Mouse (Mus musculus): ENCODE measurements around the gene Prkag1.

Gene Prkag1

DNA sequence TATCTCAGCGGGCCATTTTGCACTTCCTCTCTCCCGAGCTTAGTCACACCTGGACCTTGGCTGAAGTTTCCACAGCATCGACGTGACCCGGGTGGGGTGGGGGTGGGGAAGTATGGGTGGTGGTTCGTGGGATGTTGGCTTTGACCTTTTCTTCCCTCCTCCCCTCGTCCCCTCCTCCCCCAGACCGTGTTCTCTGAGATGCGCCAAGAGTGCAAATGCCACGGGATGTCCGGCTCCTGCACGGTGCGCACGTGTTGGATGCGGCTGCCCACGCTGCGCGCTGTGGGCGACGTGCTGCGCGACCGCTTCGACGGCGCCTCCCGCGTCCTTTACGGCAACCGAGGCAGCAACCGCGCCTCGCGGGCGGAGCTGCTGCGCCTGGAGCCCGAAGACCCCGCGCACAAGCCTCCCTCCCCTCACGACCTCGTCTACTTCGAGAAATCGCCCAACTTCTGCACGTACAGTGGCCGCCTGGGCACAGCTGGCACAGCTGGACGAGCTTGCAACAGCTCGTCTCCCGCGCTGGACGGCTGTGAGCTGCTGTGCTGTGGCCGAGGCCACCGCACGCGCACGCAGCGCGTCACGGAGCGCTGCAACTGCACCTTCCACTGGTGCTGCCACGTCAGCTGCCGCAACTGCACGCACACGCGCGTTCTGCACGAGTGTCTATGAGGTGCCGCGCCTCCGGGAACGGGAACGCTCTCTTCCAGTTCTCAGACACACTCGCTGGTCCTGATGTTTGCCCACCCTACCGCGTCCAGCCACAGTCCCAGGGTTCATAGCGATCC is 38.9 kb downstream of the Prkag1 start:
- no peak for DNase-seq (ENCODE audit: low spot score)

DNA sequence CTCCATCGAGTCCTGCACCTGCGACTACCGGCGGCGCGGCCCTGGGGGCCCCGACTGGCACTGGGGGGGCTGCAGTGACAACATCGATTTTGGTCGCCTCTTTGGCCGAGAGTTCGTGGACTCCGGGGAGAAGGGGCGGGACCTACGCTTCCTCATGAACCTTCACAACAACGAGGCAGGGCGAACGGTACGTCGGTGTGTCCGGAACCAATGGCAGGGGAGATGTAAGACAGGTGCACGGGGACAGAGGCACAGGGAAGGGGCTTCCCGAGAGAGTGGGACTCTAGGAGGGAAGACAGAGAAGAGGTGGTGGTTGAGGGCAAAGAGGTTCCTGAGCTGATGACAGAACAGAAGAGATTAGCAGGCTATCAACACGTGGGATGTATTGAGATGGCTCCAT is 39.5 kb downstream of the Prkag1 start:
- DNase-seq (ENCODE audit: low spot score) = no peak

DNA sequence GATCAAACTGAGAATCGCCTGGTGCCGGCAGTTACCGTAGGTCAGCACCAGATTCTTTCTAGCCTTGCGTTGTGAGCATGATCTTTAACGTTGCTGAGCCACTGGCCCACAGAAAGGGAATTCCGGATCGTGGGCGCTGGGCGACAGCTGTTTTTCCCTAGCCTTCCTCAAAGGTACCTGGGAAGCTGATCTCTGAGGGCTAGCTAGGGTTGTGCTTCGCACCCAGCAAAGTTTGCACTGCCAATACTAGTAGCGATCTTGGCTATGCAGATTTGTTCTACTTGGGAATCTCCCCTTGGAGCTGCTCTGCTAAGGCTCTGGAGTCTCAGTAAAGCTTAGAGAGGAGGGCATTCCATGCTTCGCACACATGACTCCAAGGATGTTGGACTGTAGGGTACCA is 40.1 kb downstream of the Prkag1 start:
- DNase-seq (ENCODE audit: low spot score) = no peak

DNA sequence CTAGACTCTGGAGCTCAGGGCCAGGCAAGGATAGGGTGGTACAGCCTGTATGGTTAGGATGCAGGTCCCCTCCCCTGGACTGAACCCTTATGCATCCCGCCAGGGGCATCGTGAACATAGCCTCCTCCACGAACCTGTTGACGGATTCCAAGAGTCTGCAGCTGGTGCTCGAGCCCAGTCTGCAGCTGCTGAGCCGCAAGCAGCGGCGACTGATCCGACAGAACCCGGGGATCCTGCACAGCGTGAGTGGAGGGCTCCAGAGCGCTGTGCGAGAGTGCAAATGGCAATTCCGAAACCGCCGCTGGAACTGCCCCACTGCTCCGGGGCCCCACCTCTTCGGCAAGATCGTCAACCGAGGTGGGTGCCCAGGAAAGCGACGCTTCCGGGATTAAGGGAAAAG is 40.6 kb downstream of the Prkag1 start:
- DNase-seq (ENCODE audit: low spot score) = no peak

DNA sequence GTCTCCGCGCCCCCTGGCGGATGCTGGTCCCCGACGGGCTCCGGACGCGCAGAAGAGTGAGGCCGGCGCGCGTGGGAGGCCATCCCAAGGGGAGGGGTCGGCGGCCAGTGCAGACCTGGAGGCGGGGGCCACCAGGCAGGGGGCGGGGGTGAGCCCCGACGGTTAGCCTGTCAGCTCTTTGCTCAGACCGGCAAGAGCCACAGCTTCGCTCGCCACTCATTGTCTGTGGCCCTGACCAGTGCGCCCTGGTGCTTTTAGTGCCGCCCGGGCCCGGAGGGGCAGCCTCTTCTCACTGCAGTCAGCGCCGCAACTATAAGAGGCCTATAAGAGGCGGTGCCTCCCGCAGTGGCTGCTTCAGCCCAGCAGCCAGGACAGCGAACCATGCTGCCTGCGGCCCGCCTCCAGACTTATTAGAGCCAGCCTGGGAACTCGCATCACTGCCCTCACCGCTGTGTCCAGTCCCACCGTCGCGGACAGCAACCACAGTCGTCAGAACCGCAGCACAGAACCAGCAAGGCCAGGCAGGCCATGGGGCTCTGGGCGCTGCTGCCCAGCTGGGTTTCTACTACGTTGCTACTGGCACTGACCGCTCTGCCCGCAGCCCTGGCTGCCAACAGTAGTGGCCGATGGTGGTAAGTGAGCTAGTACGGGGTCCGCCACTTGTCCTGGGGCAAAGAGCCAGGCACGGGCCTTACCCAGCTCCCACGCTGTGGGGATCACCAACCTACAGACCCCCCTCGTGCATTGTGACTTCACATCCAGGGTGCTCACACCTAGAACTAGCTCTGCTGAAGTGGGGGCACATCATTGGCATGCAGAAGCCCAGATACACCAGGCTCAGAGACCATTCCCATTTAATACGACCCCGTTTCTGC is 41.4 kb downstream of the Prkag1 start, which contains the start of gene Wnt1:
TSS of gene Wnt1 (plus strand) at position 197 of the 875 bp plus-strand sequence.
- DNase-seq (ENCODE audit: low spot score) = no peak

DNA sequence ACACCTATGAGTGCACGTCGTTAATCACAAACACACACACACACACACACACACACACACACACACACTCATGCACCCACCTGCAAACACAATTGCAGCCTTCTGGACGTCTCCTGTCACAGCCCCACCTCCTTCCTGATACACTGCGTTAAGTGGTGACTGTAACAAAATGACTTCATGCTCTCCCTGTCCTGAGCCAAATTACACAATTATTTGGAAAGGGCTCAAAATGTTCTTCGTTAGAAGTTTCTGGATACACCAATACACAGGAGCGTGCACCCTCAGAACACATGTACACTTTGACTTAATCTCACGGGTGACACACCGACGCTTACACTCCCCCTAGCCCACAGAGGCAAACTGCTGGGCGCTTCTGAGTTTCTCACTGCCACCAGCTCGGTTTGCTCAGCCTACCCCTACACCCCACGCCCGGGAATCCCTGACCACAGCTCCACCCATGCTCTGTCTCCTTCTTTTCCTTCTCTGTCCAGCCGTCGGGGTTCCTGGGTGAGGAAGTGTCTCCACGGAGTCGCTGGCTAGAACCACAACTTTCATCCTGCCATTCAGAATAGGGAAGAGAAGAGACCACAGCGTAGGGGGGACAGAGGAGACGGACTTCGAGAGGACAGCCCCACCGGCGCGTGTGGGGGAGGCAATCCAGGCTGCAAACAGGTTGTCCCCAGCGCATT is 42.2 kb downstream of the Prkag1 start:
- DNase-seq (ENCODE audit: low spot score) = no peak

DNA sequence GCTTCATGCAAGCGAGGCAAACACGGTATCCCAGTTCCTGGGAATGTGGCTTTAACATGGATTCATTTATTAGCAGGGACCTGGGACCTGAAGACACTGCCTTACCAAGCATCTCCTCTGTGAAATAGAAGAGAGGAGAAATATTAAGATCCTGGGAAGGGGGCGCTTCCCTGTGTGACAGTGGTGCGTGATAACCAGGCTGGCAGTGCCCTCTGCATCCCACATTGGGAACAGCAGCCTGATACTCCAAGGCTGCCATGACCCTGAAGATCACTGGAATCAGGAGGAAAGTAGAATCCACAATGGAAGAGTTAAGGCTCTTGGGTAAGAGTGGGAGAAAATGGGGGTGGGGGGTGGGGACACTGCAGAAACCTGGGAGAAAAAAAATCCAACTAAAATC is 43.4 kb downstream of the Prkag1 start:
- DNase-seq (ENCODE audit: low spot score) = no peak

DNA sequence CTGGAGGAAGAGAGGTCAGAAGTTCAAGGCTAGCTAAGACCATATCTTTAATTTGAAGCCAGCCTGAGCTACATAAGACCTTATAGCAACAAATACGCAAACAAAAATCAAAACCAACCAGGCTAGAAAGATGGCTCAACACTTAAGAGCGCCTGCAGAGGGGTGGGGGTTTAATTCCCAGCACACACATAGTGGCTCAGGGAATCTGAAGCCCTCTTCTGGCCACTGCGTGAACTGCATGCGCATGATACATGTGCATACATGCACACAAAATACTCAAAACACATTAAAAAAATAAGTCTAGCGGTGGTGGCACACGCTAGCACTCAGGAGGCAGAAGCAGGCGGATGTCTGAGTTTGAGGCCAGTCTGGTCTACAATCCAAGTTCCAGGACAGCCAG is 45.6 kb downstream of the Prkag1 start:
- DNase-seq (ENCODE audit: low spot score) = no peak

DNA sequence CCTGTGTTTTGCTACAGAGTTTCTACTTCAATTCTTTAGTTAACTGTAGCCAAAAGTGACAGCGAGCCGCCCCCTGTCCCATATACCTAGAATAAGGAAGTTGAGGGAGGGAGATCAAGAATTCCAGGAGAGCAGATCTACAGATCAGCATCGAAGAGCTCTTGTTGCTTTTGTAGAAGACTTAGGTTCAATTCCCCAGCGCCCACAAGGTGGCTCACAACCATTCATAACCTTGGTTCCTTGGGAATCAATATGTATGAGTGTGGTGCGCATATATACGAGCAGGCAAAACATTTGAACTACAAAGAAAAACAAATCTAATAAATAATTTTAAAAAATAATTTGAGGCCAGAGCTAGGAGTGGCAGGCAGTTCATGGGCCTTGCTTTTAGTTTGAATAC is 50.2 kb downstream of the Prkag1 start:
- DNase-seq (ENCODE audit: low spot score) = no peak

DNA sequence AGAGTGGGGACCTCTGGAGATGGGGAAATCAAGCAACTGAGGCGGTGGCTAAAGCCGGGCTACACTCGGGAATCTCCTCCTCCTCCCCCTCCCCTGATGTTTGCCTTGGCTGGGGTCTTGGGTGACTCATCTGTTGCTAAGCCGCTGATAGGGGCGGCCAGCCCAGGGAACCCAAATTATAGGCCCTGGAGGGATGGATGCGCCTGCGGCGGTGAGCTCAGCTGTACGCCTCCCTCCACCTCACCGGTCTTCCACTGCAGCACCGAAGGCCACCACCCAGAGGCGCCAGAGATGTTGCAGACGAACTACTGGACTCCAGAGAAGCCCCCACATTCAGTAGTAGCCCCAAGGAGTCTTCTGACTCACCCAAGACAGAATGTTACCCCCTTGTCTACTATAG is 50.7 kb downstream of the Prkag1 start:
- DNase-seq (ENCODE audit: low spot score) = no peak

DNA sequence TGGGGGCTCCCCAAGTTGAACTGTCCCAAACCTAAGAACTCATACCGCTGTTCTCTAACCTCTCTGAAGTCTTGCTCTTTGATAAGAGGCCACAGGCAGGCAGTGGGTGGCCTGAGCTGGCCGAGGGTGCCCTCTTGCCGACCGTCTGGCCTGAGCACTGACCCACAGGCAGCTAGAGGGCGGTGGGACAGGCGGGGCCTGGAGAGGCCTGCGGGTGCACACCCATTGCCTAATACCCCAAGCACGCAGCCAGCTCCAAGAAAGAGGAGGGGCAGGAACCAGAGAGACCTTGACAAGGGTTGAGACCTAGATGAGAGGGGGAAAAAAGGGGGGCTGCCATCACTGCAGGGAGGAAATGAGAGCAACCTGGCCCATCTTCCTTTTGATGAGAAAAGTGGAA is 51.2 kb downstream of the Prkag1 start:
- no peak for DNase-seq (ENCODE audit: low spot score)

DNA sequence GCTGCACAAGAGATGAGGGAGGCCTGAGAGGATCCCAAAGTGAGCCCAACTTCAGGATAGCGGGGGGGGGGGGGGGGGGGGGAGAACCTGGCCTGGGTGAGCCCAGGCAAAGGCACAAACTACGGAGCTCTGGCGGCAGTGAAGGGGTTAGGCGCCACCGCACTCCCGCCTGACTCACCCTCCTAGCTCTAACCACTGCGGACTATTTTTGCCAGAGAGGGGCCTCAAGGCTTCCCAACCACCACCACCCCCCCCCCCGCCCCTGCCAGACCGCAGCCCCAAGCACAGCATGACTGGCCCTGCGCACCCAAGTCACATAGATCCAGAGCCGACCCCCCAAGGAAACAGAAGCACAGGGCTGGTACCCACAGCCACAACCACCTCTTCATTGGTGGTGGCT is 52.5 kb downstream of the Prkag1 start:
- no peak for DNase-seq (ENCODE audit: low spot score)

DNA sequence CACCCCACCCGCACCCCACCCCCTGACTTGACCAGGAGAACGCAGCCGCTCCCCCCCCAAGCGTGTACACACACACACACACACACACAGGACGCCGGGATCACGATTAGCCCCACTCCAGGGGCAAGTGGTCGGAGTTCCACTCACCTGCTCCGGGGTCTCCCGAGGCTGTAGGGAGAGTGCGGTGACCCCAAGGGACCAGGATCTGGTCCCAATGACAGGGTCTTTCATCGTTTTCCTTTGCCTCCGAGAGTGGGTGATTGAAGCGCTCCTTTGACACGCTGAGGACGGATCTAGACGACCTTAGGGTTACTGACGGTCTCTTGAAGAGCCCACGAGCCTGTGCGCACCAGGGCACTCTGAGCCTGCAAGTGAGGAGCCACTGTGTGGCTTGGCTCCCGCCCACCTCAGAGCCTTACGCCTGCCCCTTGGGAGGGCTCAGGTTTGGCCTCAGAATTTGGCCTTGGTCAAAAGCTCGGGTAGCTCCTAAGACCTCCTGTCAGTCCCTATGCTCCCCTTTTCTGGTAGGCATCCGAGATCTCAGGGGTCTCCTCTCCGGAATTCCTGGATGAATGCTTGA is 53.0 kb downstream of the Prkag1 start:
- DNase-seq (ENCODE audit: low spot score) = no peak

DNA sequence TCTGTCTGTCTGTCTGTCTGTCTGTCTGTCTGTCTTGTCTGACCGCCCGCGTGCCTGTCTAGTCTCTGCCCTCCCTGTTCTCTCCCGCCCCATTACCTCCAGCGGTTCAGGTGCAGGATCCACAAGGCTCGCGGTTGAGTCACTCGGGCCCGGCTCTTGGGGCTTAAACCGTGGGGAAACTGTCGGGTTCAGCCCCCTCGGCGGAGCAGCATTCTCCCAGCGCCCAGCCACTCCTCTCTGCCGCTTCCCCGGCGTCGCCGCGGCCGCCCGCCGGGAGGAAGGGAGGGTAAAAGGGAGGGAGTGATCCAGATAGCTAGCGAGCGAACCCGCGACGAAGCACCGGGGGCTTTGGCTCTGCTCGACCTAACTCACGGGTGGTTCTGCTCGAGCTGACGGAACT is 53.6 kb downstream of the Prkag1 start, which contains the start of gene Wnt10b:
TSS of gene Wnt10b (minus strand) at position 389 of the 400 bp plus-strand sequence.
- DNase-seq (ENCODE audit: low spot score) = no peak

DNA sequence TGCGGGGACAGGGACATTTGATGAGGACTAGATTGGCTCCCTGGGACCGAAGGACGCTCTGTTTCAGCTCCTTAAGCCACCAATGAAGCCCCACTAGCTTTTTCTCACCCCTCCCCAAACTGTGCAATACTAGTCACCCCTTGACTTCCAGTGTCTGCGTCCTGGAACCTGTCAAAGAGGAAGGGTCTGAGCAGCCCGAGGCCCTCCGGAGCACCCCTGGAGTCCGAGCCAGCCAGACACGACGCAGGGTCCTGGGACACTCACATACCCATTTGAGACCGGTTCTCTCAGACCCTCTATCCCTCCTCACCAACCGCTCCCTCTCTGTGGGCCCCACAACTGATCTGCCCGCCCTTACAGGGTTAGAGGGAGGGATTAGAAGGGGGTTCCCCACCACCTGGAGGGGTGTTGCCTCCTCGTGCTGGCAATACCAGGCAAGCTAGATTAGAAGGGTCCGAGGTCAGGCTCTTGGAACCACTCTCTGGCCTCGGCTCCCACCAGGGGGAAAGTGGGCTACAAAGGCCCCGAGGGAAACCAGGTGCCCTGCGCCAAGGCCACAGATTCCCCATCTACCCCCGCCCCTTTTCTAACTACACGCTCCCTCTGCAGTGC is 54.2 kb downstream of the Prkag1 start:
- no peak for DNase-seq (ENCODE audit: low spot score)

DNA sequence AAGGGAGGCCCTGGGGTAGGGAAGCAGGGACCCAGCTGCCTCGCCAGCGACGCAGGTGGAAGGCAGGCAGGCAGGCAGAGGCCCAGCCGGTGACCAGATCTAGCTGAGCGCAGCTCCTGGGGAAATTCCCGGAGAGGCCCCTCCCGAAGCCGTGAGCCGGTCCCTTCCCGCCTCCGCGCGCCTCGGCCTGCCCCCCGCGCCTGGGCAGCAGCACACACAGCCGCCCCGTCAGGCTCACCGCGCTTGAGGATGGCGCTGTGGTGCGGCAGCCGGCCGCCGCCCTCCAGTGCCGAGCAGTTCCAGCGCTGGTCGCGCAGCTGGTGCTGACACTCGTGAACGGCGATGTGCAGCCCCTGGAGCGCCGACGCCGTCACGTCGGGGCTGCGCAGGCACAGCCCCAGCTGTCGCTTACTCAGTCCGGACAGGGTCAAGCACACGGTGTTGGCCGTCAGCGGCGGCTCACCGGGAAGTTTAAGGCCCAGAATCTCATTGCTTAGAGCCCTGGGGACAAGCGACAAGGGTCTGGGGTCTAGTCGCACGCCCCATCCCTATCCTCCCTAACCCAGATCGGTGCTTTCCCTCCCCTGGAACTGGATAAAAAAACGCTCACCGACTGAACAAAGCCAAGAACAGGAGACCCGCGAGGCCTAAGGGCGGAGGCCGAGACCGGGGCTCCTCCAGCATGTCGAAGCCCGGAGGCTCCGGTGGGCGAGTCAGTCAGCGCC is 54.9 kb downstream of the Prkag1 start:
- DNase-seq (ENCODE audit: low spot score) = no peak

DNA sequence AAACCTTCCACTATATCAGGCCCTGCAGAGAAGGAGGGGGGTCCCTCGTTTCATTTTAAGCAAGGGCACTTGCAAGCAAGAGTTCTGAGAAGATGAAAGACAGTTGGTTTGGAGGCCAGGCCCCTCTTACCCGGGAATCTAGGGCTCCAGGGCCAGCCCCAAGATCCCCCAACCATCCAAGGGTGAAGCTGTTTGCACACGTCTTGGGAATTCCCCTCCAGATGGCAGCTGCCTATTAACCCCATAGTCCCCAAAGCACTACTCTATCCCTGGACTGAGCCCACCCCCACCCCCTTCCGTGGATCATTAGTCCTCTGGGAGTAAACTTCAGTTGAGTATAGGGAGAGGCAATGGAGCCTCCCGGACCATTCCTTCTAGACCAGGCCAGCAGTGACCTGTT is 55.8 kb downstream of the Prkag1 start:
- DNase-seq (ENCODE audit: low spot score) = no peak

DNA sequence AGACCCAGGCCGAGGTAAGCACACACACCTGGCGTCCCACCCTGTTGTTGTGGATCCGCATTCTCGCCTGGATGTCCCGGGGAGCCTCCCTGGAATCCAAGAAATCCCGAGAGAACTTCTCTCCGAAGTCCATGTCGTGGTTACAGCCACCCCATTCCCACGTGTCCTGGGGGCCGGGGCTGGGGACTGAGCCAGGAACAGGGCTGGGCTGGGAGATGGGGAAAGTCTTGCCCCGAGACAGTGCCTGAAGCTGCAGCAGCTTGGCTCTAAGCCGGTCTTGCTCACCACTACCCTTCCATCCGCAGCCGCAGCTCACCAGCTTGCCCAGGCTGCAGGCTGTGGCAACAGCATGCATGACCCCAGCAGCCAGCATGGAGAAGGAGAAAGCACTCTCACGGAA is 57.2 kb downstream of the Prkag1 start:
- no peak for DNase-seq (ENCODE audit: low spot score)

DNA sequence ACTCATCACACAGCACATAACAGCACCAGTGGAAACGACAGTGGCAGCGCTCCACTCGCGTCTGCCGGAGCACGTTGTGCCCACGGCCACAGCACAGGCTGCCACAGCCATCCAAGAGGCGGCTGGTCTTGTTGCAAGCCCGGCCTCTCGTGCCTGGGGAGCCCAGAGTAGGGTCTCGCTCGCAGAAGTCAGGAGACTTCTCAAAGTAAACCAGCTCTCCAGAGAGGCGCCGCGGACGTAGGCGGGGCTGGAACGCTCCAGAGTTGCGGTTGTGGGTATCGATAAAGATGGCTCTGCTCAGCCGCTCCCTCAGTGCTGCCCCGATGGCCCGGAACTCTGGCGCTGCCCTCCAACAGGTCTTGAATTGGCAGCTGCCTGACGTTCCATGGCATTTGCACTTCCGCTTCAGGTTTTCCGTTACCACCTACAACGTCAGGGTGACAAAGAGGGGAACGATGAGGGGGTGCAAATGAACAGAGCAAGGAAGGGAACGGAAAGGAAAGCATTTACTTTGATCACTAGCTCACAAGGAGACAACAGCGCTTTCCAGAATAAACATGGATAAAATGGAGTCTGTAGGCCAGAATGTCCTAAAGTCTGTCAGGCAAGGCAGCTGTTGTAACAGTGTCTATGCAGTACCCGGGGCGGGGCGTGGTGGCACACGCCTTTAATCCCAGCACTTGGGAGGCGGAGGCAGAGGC is 58.7 kb downstream of the Prkag1 start:
- no peak for DNase-seq (ENCODE audit: low spot score)

DNA sequence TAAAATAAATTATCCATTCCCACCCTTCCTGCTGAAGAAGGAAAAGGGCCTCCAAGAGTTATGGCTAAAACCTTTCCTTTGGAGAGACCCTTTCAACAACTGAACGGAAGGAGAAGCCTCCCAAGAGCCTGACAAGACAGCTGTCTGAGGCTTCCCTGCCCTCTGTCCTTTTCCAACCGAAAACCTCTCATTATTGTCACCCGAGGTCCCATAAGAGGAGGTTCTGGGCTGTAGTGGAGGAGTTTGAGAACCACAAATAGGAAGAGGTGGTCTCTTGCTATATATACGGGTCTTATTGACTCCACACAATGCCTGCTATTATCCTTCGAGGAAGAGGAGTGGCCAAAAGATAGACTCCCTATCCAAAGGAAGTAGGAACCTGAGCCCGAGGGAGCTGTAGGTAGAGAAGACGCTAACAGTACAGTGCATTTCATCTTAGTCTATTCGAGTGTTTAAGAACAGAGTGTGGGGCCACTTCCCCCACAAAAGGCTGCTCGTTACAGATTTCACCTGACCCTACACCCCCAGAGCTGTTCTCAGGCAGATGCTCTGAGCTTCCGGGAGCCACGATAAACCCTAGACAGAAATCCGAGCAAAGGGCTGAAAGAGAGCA is 59.4 kb downstream of the Prkag1 start:
- DNase-seq (ENCODE audit: low spot score) = no peak
